Mouse (Mus musculus) retina, postnatal 7 days (tissue): ENCODE measurements at regions not wholly inside any gene's neighbourhood (a gene's known extent, or its start where the extent isn't known, plus 50 kb on each side); places are given as distances from the start of the nearest gene placed in this dataset.

ENCODE experiments used
- DNase-seq: peaks from one replicate; pipeline ENCODE4 v3.0.0-alpha.2; 2012; ENCODE audit warnings: low read depth, low spot score

DNA sequence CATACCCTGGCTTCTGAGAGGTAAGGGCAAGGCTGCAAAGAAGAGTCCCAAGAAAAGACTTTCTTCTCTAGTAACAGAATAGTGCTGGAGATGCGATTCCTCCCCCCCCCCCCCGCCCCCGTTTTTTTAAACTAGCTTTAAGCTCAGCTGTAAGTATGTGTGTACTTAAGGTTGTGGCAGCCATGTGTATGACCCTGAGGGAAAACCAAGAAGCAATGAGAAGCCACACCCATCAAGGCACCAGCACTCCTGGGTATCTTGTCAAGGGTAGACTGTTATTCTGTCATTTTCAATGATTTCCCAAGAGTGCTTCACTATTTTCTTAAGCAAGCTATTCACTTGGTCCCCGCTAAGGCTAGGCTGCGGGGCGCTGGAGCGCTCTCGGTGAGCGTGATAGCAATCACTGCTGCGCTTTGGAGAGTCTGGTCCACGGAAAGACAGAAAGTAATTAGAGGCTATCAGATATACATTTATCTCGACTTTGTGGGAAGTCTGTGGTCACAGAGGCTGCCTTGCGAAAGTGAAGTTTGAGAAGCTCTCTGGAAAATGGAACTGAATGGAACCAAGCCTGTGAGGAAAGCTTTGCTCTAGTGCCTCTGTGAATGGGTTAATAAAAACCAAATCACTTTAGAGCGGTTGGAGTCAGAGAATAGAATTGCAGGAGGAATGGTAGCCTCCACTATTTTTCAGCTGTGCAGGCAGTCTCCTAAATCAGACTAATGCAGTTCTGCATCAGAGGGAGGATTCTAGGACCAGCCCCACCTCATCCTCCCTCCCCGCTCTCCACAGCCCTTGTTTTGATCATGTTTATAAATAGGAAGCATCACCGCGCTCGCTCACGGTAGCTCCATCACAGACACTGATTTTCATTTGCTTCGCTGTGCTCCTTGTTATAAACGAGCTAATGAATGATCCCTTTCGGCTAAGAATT, 114.8 kb upstream of the Bmp2 start:
- no peak for DNase-seq

DNA sequence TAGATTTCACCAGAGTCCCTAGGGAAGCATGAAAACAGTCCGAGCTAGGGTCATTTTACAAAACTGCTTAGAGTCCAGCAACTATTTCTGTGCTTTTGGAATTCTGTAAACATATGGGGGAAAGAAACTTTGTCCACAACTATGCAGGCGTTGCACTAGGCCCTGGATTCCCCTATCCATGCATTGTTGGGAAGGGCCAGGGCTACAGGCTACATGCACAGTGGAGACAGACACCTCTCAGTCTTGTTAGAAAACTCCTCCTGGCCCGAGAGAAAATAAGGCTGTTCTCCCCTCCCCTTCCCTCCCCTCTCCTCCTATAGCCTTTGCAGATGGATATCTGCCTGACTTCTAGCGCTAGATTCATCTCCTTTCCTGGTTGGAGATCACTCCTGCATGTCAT, 113.9 kb upstream of the Bmp2 start:
- no peak for DNase-seq

DNA sequence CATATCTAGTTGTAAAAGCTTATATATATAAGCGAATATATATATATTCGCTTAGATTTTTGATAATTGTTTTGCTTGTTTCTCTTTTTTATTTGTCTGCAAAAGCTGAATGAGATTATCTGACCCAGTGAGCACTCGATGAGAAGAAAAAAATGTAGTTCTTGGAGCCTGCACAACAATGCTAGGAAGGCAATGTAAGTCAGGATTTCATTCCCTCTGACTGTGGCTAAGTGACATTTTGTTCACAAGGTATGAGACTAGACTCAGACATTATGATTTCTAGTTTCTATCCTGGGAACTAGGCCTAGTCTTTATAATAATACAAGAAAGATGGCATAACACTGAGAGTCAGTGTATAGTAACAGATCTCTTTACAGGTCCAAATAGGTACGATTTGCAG, 108.9 kb upstream of the Bmp2 start:
- no peak for DNase-seq

DNA sequence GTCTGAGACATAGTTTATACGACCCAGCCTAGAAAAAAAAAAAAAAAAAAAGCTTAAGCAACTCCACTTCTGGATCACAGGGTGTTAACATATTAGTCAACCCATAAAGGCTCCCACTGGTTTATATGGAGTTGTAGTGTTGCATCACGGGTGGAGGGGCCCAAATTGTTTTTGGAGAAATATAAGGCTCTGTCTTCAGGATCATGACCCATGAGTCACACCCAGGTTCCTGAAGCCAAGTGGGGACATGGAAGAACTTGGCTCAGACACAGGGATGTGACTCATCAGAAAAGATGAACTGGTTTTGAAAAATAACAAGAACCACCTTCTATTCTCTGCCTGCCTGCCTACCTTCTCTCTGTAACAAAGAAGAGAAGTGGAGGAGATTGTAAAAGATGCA, 108.5 kb upstream of the Bmp2 start:
- DNase-seq, result no peak

DNA sequence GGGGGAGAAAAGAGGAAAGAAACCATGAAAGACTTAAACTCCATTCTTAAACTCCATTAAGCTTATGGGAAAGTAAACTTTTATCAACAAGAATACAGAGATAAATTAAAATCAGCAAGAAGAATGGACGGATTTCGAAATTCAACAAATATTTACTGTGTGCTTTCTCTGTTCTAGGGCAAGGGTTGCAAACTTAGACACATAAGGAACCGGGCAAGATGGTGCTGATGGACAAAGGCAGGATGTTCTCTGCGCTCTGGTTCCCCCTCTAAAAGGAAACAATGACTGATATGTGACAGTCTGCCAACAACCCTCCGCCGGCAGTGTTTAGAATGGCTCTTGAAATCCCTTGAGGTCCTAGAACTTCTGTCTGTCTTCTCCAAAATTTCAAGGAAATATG, 99.0 kb upstream of the Bmp2 start:
- DNase-seq, result no peak

DNA sequence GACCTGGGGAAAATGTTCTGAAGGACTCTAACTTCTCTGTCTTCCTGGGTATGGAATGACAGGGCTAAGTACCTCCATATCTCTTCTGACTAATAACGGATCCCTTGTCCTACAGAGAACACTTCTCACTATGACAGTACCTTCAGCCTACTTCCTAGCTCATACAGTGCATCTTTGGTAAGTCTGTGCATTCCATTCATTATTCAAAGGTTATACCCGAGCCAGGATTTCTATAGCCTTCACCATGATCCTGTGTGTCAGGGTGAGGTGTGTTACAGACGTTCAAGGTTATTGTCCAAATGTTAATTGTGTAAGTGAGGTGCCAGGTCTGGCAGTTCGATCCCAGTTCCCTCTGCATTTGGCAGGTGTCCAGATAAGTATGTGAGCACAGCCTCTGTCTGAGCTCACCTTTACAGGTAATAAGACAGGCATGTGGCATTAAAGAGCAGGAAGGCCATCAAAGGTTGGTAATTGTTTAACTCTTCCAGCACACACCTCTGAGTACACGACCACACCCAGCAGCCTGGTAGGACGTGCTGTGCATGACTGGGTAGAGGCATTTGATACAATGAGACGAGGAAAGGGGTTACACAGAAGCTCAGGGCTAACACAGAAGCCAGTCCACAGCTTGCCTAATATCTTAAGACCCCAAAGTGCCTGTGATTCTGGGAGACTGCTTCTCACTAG, 96.3 kb upstream of the Bmp2 start:
- DNase-seq, result no peak

DNA sequence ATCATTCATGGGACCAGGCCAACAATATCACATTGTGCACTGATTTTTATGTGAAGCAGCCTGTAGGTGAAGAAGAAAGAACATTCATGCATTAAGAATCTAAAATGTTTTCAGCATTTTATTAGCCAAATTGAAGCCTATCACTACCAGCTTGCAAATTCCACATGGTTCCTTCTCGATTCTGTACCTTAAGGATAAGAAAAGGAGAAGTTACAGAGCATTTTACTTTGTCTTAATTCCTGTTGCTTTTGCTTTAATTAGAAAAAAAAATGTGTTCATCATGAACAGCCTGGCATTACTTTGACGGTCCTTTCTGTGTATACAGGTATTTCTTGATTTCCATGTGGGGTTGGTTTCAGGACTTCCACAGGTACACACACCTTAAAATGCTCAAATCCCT, 95.2 kb upstream of the Bmp2 start:
- DNase-seq, result no peak

DNA sequence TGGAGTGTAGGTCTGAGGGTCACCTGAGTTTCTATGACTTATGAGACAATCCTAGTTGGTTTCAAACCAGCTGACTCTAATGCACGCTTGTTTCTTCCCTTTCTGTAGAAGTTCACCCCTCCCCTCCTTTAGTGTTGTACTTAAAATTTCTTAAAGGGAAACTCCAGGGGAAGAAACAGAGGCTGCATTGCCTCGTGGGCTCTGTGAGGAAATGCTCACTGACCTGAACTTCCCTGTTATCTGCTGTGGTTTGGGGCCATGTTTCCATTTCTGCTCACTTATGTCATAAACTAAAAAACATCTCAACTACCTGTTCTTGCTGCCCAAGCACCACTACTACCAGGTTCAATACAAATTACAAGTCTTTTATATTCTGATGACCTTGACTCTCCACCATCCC, 93.2 kb upstream of the Bmp2 start:
- no peak for DNase-seq

DNA sequence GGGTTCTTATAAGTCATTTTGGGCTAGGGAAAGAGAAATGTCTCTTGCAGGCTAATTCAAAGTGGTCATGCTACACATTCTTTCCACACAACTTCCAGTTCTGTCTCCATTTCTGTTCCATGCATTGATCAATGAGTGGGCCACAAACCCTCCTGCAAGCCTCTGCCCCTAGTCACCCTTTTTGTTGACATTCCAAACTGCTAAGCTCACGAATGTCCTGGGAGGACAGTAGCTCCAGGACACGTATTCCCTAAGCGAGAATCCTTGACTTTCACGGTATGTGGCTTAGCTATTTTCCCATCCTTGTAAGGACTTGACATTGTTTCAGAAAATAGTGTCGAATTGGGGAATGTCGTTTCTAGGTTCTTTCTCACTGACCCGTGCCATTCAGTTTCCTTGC, 91.1 kb upstream of the Bmp2 start:
- DNase-seq, result no peak

DNA sequence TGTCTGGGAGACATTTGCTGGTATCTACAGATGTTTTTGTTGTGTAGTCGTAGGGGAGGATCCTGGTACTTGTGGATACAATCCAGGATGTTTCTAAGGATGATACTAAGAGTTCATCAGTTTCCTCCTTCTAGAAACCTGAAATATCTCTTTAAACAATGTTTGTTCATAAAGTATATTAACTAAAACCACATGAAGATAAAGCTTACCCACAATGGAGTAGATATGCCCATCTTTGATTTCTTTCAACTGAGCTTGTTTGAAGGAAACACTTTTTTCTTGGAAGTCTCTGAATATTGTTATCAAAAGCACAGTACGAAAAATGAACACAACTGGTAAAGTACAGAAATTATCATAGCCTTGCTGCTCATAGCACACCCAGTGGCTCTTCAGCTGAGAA, 89.6 kb upstream of the Bmp2 start:
- DNase-seq, result no peak

DNA sequence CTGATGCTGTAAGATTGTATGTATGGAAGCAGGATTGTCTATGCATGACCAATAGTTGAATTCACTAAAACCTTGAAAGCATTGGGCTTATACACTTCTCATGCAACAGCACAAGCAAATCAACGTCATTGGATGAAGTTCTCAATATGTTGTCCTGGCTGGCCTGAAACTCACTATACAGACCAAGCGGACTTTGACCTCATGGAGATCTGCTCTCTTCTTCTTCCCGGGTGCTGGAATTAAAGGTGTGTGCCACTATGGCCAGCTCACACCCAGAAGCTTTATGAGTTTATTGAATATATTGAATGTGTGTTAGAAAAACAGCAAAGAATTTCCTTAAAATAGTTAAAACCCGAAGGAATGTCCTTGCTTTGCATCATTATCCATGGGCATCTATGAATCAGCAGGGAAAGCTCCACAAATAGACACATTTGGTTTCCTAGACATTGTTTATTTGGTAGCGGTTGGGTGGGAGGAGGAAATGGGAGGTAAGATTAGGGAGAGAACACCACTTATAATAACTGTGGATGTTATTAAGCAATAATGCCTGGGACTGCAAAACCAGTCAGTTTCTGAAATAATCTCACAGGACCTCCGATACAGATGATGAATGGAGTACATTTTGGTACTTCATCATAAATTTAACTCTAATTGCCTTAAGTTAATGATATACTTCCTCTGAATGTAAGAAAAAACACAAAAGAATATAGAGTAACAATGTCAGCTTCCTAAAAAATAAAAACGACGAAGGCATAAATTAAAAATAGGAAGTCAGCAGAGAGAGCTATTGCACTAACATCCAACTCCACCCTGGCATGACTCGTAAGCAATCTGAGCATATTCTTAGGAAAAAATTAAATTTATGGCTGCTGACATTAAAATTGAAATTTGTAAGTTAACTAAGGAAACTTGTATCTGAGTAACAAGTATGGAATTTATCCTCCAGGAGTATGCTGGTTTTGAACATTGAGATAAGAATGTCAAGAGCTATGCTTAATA, 84.5 kb upstream of the Bmp2 start:
- DNase-seq, result no peak

DNA sequence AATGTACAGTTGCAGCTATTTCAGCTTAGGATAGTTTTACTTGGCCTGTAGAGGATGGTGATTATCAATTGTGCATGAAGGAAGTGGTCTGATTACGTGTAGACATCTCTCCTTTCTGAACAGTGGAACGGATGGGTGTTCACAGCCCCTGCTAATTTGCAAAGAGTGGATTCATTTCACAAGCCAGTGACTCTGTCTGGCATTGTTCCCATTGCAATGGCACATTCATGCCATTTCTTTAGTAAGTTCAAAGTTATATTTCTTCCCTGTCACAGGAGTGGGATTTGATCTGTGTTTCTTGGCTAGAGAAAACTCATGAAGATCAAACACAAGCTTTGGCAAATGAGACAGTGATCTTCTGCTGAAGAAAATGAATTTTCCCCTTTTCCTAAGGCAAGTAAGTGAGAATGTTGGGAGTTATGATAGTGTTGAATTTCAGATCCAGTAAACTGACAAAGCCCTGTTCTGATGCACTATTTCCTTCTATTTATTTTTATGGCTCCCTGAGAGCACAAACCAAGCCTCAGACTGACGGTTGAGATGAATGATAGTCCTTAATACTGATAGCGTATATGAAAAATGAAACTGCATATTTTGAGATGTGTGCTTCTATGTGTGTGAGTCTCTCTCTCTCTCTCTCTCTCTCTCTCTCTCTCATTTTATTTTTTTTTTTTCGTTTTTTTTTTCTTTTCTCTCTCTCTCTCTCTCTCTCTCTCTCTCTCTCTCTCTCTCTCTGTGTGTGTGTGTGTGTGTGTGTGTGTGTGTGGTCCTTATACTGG, 78.8 kb upstream of the Bmp2 start:
- DNase-seq, result no peak

DNA sequence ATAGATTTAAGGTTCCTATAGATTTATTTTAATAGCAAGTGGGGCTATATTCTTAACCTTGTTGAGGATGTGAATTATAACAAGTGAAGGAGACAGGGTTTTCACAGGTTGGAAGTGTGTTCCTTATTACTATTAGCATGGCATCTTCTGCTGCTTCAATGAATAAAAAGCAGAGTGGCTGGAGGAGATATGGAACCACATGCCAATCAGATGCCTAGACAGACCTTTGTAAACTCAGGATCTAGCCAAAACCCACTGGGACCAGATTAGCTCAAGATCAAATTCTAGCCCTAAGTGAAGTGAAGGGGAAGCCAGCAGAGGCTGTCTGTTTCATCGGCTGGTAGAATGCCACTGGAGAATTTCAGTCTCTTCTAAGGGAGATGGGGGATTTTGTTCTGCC, 77.8 kb upstream of the Bmp2 start:
- DNase-seq, result no peak

DNA sequence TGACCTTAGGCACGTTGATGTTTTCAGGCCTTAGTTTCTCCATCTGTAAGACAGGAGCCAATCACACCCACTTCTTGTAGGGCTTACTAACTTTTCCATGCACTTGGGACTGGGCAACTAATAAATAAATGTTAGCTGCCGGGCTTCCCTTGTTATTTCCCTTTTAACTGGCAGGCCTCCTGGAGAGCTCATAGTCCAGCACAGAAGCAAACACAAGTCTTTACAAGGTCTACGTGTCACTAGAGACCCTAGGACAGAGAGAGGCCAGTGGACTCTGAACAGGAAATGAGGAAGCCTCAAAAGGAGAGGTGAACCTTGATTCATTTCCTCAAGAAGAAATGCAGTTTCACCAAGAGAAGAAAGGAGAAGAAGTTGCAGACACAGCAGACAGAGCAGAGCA, 71.1 kb upstream of the Bmp2 start:
- no peak for DNase-seq

DNA sequence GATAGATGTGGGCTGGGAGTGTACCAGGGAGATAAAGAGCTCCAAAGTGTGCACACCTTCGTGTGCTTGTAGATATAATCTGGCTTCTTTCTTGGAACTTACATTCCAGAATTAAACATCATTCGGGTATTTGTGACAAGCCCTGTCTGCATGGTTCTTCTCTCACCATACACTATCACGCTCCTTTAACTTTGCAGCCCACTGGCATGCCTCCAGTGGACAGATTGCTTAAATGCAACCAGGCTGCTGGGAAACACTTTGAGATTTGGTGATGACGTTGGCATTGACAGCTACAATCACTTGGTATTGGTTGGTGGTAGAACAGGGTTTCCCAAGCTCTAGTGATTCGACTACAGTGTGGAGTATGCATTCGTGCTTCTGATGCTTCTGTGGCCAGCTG, 70.7 kb upstream of the Bmp2 start:
- no peak for DNase-seq

DNA sequence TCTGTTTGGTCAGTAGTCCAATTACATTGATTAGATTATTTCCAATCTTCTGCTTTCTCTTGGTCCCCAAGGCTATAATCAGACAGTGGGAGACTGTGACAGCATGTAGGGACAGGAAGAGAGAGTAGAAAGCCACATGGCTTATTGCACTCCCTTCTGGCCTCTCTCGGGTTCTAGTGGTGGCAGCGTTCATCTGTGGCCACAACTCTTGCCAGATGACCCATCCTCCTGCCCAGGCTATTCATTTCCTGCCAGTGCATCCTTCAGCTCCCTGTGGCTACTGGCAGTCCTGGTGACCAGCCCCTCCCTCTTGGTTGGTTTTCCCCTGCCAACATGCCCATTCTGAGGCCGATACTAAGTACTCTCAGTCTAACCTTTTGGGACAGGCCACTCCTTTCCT, 70.2 kb upstream of the Bmp2 start:
- DNase-seq, result no peak

DNA sequence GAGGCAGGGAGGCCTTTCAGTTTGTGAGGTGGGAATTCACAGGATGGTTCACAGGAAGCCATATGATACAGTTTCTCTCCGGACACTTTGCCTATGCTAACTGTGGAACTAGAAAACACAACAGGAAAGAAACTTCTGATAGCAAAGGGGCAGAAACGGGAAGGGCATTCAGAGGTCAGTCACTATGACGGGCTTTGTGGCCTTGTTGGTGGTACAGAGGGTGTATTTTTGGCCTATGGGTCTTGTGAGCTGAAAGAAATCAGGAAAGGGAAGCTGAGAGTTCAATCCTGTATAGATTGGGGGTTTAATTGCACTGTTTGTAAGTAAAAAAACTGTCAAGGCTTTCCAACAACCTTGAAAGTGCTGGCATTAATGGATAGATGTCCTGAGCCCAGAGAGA, 56.5 kb upstream of the Bmp2 start:
- no peak for DNase-seq

DNA sequence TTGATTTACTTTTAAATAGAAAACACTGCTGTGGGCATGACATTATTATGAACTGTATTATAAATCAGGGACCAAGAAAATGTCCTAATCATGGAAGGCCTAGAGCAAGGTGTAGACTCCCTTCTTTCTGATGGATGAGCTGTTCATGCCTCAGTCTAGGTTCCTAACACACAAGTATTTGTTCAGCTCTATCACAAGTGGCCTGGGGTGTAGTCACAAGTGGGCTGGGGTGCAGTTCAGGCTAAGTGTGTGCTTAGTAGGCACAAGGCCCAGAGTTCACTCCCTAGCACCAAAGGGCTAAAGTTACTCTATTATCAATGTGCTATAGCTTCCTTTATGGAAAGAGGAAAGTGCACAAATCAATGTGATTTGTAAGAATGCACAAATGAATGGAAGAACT, 55.6 kb upstream of the Bmp2 start:
- DNase-seq, result no peak

DNA sequence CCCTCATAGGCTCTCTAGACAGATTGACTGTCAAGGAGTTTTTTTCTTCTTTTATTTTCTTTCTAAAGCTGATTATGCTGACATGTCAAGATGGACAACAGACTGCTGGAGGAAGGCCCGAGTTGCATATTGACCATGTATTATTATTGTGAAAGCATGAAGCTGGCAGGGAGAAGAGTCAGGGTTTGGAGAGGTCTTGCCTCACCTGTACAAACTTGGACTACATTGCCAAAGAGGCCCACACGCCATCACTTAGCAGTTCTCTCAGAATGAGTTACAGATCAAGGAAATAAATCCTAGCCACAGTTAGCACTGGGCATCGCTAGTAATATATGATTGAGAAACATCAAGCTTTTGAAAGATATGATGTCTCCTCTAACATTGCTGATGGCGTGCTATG, 54.9 kb upstream of the Bmp2 start:
- DNase-seq, result no peak

DNA sequence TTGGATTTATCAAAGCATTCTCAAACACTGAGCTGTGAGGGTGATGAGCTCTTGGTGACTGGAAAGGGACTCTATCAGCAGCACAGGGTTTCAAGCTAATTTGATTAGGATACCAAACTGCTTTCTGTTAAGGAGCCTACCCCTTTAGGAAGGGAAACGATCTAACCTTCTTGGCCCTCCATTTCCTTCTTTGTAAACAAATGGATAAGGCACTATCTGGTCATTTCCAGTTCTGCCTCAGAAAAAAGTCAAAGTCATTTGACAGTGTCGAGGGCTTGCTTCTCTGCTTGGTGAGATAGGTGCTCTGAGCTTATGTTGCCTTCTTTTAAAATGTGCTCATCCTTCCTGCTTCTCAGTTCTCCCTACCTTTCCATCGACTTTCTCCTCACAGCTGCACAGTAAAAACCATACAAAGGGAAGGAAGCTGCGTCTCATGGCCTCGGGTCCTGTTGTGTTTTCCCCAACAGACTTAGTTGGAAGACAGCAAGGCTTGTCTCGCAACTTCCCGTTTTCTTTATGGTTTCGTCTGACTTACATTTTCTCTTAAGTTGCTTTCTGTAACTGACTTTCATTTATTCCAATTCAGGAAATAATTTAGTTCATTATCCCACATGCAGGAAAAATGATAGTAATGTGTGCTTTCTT, 54.3 kb upstream of the Bmp2 start:
- DNase-seq, result no peak

DNA sequence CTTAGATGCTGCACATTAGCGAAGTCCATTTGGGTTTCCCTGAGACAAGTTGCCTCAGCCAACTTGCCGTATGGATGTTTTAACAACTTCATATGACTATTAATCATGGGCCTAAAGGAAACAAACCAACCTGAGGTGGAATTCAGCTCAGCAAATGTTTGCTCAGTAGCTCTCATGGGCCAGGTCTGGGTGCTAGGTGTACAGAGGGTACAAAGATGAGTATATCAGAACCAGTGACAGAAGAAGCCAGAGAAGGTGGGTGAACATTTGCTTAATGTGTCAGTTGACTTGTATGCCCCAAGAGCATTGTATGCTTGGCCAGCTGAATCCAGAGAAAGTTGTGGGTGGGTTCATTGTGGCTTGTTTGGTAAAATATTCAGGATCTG, 53.8 kb upstream of the Bmp2 start:
- DNase-seq, result no peak
